Mouse (Mus musculus) thymus, postnatal 25 days (tissue): ENCODE data around the gene Plagl2.

ENCODE experiments used
- DNase-seq: peaks from one replicate; pipeline ENCODE4 v3.0.0; 2022

Plagl2 gene

GRCm38 (mm10) chr2:153187848-153188247 lies 53.4 kb downstream of the Plagl2 start:
- DNase-seq = no peak

- no peak for DNase-seq
Measured at GRCm38 (mm10) chr2:153186176-153186591, 55.0 kb downstream of the Plagl2 start.

GRCm38 (mm10) chr2:153179961-153180360 lies 61.3 kb downstream of the Plagl2 start:
- DNase-seq = no peak

- no peak for DNase-seq
Measured at GRCm38 (mm10) chr2:153179126-153179860, 61.9 kb downstream of the Plagl2 start.
